Mouse (Mus musculus): ENCODE measurements around the gene Srcin1. TPM values are rescaled to one million over a fixed set of nuclear protein-coding genes. Genes with fewer than 3 reads are reported as not detected.

The Srcin1 gene
- total and polyA plus RNA-seq, 3 experiments = 0.15 to 0.49 (median 0.25) TPM

- H3K4me1 ChIP-seq (ENCODE audit: insufficient read depth, low read depth, low read length) = no peaks in the 10 kb centered on the region
- ATAC-seq (ENCODE audit: extremely low read depth, insufficient number of reproducible peaks, low FRiP score, poor library complexity, severe bottlenecking) (no peak), DNase-seq (ENCODE audit: low spot score) (no peak)
- H3K36me3 ChIP-seq (replicated peaks) = no peaks in the 10 kb centered on the region
- H3K27me3 ChIP-seq (ENCODE audit: insufficient read depth, low read length) = peaks cover 54% of the 10 kb centered on the region
- no peak for TF ChIP-seq GATA2 (IDR thresholded peaks at IDR 0.05; ENCODE audit: borderline replicate concordance, low read depth, low read length)
- no peak for TF ChIP-seq CTCF (IDR thresholded peaks at IDR 0.05; ENCODE audit: low read depth, low read length)
- no peak for TF ChIP-seq GATA1 (IDR thresholded peaks at IDR 0.05; ENCODE audit: borderline replicate concordance, low read length)
- TF ChIP-seq POLR2AphosphoS5 (IDR thresholded peaks at IDR 0.05; ENCODE audit: insufficient replicate concordance, low read depth, low read length) = no peak
- TF ChIP-seq TAL1 (conservative IDR thresholded peaks at IDR 0.05; ENCODE audit: low read depth, low read length) = no peak
- no peaks in the 10 kb centered on the region for H3K9me3 ChIP-seq (replicated peaks)
- no peak overlapping the region for H3K4me3 ChIP-seq (ENCODE audit: low read depth, low read length)
Observed at GRCm38 (mm10) chr11:97589216-97589615, 13.2 kb upstream of the Srcin1 start.

DNA sequence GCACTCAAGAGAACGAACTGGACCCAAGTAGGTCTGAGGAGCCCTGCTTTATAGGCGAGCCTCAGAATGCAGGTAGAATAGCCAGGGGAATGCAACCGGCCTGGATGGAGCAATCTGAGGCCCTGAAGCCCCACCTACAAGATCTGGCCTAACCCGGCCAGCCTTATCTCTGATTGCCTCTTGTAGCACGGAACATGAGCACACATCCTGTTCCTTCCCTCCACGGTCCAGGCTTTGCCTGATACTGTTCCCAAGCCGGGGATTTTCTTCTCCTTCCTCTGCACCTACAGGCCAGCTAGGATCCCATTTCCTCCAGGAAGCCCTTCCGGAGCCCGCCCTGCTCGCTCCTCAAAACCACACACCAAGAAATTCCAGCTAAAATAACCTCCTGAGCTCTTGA is 9.9 kb upstream of the Srcin1 start:
- Histone ChIP-seq H3K9me3 (replicated peaks) (no peaks in the 10 kb centered on the region), H3K4me3 (ENCODE audit: low read depth, low read length) (no peak overlapping the region), H3K4me1 (ENCODE audit: insufficient read depth, low read depth, low read length) (no peaks in the 10 kb centered on the region), H3K27me3 (ENCODE audit: insufficient read depth, low read length) (peaks cover 48% of the 10 kb centered on the region), H3K36me3 (replicated peaks) (no peaks in the 10 kb centered on the region)
- no peak for DNase-seq (ENCODE audit: low spot score)
- TF ChIP-seq CTCF (IDR thresholded peaks at IDR 0.05; ENCODE audit: low read depth, low read length) = no peak
- TF ChIP-seq GATA2 (IDR thresholded peaks at IDR 0.05; ENCODE audit: borderline replicate concordance, low read depth, low read length) = no peak
- TF ChIP-seq POLR2AphosphoS5 (IDR thresholded peaks at IDR 0.05; ENCODE audit: insufficient replicate concordance, low read depth, low read length) = no peak
- no peak for TF ChIP-seq GATA1 (IDR thresholded peaks at IDR 0.05; ENCODE audit: borderline replicate concordance, low read length)
- TF ChIP-seq TAL1 (conservative IDR thresholded peaks at IDR 0.05; ENCODE audit: low read depth, low read length) = no peak
- ATAC-seq (ENCODE audit: extremely low read depth, insufficient number of reproducible peaks, low FRiP score, poor library complexity, severe bottlenecking) = no peak

- Histone ChIP-seq H3K9me3 (replicated peaks) (no peaks in the 10 kb centered on the region), H3K4me1 (ENCODE audit: insufficient read depth, low read depth, low read length) (no peaks in the 10 kb centered on the region), H3K27me3 (ENCODE audit: insufficient read depth, low read length) (peaks cover 48% of the 10 kb centered on the region), H3K36me3 (replicated peaks) (no peaks in the 10 kb centered on the region), H3K4me3 (ENCODE audit: low read depth, low read length) (no peak overlapping the region)
- DNase-seq (ENCODE audit: low spot score) (no peak), ATAC-seq (ENCODE audit: extremely low read depth, insufficient number of reproducible peaks, low FRiP score, poor library complexity, severe bottlenecking) (no peak)
- TF ChIP-seq GATA1 (IDR thresholded peaks at IDR 0.05; ENCODE audit: borderline replicate concordance, low read length) (no peak), POLR2AphosphoS5 (IDR thresholded peaks at IDR 0.05; ENCODE audit: insufficient replicate concordance, low read depth, low read length) (no peak), GATA2 (IDR thresholded peaks at IDR 0.05; ENCODE audit: borderline replicate concordance, low read depth, low read length) (no peak), TAL1 (conservative IDR thresholded peaks at IDR 0.05; ENCODE audit: low read depth, low read length) (no peak), CTCF (IDR thresholded peaks at IDR 0.05; ENCODE audit: low read depth, low read length) (no peak)
Observed at GRCm38 (mm10) chr11:97584476-97584875, 8.5 kb upstream of the Srcin1 start.

- no peaks in the 10 kb centered on the region for H3K9me3 ChIP-seq (replicated peaks)
- peaks cover 17% of the 10 kb centered on the region for H3K4me1 ChIP-seq (ENCODE audit: insufficient read depth, low read depth, low read length)
- no peaks in the 10 kb centered on the region for H3K36me3 ChIP-seq (replicated peaks)
- no peak overlapping the region for H3K4me3 ChIP-seq (ENCODE audit: low read depth, low read length)
- no peak for ATAC-seq (ENCODE audit: extremely low read depth, insufficient number of reproducible peaks, low FRiP score, poor library complexity, severe bottlenecking)
- H3K27me3 ChIP-seq (ENCODE audit: insufficient read depth, low read length) = peaks cover 73% of the 10 kb centered on the region
- no peak for TF ChIP-seq CTCF (IDR thresholded peaks at IDR 0.05; ENCODE audit: low read depth, low read length)
- TF ChIP-seq TAL1 (conservative IDR thresholded peaks at IDR 0.05; ENCODE audit: low read depth, low read length) = no peak
- no peak for TF ChIP-seq POLR2AphosphoS5 (IDR thresholded peaks at IDR 0.05; ENCODE audit: insufficient replicate concordance, low read depth, low read length)
- TF ChIP-seq GATA1 (IDR thresholded peaks at IDR 0.05; ENCODE audit: borderline replicate concordance, low read length) = no peak
- no peak for TF ChIP-seq GATA2 (IDR thresholded peaks at IDR 0.05; ENCODE audit: borderline replicate concordance, low read depth, low read length)
- DNase-seq (ENCODE audit: low spot score) = no peak
Observed at GRCm38 (mm10) chr11:97579088-97579857, 3.3 kb upstream of the Srcin1 start.

GRCm38 (mm10) chr11:97578286-97578685 is 2.3 kb upstream of the Srcin1 start:
- no peak for TF ChIP-seq POLR2AphosphoS5 (IDR thresholded peaks at IDR 0.05; ENCODE audit: insufficient replicate concordance, low read depth, low read length)
- TF ChIP-seq TAL1 (conservative IDR thresholded peaks at IDR 0.05; ENCODE audit: low read depth, low read length) = no peak
- TF ChIP-seq CTCF (IDR thresholded peaks at IDR 0.05; ENCODE audit: low read depth, low read length) = no peak
- TF ChIP-seq GATA2 (IDR thresholded peaks at IDR 0.05; ENCODE audit: borderline replicate concordance, low read depth, low read length) = no peak
- TF ChIP-seq GATA1 (IDR thresholded peaks at IDR 0.05; ENCODE audit: borderline replicate concordance, low read length) = no peak
- DNase-seq (ENCODE audit: low spot score) = no peak
- Histone ChIP-seq H3K4me3 (ENCODE audit: low read depth, low read length) (no peak overlapping the region), H3K4me1 (ENCODE audit: insufficient read depth, low read depth, low read length) (peaks cover 19% of the 10 kb centered on the region), H3K27me3 (ENCODE audit: insufficient read depth, low read length) (peaks cover 79% of the 10 kb centered on the region), H3K9me3 (replicated peaks) (no peaks in the 10 kb centered on the region), H3K36me3 (replicated peaks) (no peaks in the 10 kb centered on the region)
- ATAC-seq (ENCODE audit: extremely low read depth, insufficient number of reproducible peaks, low FRiP score, poor library complexity, severe bottlenecking) = no peak

- peaks cover 93% of the 10 kb centered on the region for H3K27me3 ChIP-seq (ENCODE audit: insufficient read depth, low read length)
- no peak for ATAC-seq (ENCODE audit: extremely low read depth, insufficient number of reproducible peaks, low FRiP score, poor library complexity, severe bottlenecking)
- no peaks in the 10 kb centered on the region for H3K9me3 ChIP-seq (replicated peaks)
- H3K4me3 ChIP-seq (ENCODE audit: low read depth, low read length) = peak overlapping the region; percentile 65; the same call in 1 of the 2 replicates
- DNase-seq (ENCODE audit: low spot score) = peak; percentile 70
- TF ChIP-seq POLR2AphosphoS5 (IDR thresholded peaks at IDR 0.05; ENCODE audit: insufficient replicate concordance, low read depth, low read length) (no peak), TAL1 (conservative IDR thresholded peaks at IDR 0.05; ENCODE audit: low read depth, low read length) (no peak), GATA2 (IDR thresholded peaks at IDR 0.05; ENCODE audit: borderline replicate concordance, low read depth, low read length) (no peak), GATA1 (IDR thresholded peaks at IDR 0.05; ENCODE audit: borderline replicate concordance, low read length) (no peak), CTCF (IDR thresholded peaks at IDR 0.05; ENCODE audit: low read depth, low read length) (peak; percentile 56)
- H3K36me3 ChIP-seq (replicated peaks) = no peaks in the 10 kb centered on the region
- peaks cover 19% of the 10 kb centered on the region for H3K4me1 ChIP-seq (ENCODE audit: insufficient read depth, low read depth, low read length)
Observed at GRCm38 (mm10) chr11:97575638-97576037, 348 bp downstream of the Srcin1 start.
